Mouse (Mus musculus) adrenal gland, adult 8-10 months (tissue): ENCODE measurements around the gene Pcp4l1. TPM values are rescaled to one million over a fixed set of nuclear protein-coding genes. Genes with fewer than 3 reads are reported as not detected.

Experiments used
- DNase-seq: peaks from one replicate; pipeline ENCODE4 v3.0.0; 2022
- total RNA-seq, 4 experiments: library from RNA; stranded (reverse); gene quantifications; 2 replicates each; pipeline ENCODE4 v1.2.4; 2022

Pcp4l1 gene
- total RNA-seq, 4 experiments from 2014 or later = 55.7 to 66.0 (median 59.2) TPM

- no peak for DNase-seq
These were observed 25.5 kb upstream of the Pcp4l1 start for GRCm38 (mm10) chr1:171221281-171222193.

GRCm38 (mm10) chr1:171220871-171221270 lies 24.8 kb upstream of the Pcp4l1 start:
- peak; percentile 78 for DNase-seq

DNA sequence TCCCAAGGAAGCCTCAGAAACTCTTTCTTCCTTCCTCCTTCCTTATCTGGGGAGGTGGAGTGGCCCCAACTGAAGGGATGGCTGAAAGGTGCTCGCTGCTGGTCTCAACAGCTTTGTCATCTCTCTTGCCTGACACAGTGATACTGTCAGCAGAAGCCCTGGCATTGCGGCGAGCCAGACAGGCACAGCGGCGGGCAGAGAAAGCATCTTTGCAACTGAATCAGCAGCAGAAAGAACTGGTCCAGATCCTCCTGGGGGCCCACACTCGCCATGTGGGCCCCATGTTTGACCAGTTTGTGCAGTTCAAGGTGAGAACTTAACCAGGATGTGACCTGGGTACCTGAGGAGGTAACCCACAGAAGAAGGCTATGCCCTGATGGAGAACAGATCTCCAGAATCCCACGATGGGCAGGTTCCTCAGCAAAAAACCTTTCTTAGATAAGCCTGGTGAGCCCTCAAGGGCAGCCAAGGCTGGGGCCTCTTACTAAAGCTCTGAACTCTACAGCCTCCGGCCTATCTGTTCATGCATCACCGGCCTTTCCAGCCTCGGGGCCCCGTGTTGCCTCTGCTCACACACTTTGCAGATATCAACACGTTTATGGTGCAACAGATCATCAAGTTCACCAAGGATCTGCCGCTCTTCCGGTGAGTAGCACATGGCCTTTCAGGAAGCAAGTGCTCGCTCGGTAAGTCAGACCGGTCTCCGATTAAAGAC lies 20.3 kb upstream of the Pcp4l1 start:
- DNase-seq = no peak

GRCm38 (mm10) chr1:171213801-171214496 lies 17.9 kb upstream of the Pcp4l1 start, which contains the start of gene Nr1i3:
Gene Nr1i3, plus strand, starts transcription at chr1:171213970.
- no peak for DNase-seq

DNA sequence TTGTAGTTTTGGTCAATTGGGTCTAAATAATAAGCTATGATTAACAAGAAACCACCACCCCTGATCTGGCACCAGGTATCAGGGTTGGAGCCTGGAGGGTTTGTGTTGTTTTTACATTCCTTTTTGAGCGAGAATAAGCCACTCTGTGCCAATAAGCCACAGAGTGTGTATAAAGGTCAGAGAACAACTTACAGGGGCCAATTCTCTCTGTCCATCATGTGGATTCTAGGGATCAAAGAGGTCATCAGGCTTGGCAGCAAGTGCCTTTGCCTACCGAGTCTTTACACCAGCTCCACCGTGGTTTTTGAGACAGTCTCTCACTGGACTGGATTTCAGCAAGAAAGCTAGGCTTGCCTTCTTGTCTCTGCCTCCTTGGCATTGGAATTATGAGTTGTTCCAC lies 16.8 kb upstream of the Pcp4l1 start:
- DNase-seq = no peak

DNA sequence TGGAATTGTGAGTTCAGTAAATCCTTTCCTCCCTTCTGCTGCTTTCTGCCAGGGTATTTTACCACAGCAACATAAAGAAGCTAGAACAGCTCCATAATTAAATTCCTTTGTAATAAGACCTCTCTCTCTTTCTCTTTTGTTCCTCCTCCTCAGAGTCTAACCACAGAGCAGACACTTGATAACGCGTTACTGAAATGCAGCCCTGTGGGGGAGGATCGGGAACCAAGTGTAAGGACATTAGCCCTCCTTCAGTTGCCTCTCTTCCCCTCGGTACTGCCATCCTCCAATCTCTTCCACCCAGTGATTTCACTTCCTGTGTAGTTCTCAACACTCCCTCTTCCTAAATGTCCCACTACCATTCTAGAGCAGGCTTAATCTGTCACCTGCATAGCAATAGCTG lies 13.3 kb upstream of the Pcp4l1 start:
- DNase-seq = no peak

- no peak for DNase-seq
These were observed 9.8 kb upstream of the Pcp4l1 start for GRCm38 (mm10) chr1:171205704-171206493.

DNA sequence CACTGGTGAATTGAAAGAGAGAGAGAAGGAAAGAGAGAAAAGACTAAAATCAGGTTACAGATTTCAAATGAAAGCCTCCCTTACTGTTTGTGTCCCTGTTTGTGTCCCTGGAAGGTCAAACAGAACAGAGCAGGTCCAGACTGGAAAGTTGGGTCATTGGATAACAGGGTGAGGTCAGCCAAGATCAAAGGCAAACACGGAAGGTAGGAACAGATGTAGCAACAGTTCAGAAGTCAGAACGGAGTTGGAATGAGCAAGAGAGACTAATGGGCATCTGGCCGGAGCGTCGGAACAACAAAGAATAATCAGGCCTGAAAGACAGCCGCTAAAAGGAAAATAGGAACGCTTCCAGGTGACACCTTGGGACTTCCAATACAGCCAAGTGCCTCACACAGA lies 8.2 kb upstream of the Pcp4l1 start:
- no peak for DNase-seq

DNA sequence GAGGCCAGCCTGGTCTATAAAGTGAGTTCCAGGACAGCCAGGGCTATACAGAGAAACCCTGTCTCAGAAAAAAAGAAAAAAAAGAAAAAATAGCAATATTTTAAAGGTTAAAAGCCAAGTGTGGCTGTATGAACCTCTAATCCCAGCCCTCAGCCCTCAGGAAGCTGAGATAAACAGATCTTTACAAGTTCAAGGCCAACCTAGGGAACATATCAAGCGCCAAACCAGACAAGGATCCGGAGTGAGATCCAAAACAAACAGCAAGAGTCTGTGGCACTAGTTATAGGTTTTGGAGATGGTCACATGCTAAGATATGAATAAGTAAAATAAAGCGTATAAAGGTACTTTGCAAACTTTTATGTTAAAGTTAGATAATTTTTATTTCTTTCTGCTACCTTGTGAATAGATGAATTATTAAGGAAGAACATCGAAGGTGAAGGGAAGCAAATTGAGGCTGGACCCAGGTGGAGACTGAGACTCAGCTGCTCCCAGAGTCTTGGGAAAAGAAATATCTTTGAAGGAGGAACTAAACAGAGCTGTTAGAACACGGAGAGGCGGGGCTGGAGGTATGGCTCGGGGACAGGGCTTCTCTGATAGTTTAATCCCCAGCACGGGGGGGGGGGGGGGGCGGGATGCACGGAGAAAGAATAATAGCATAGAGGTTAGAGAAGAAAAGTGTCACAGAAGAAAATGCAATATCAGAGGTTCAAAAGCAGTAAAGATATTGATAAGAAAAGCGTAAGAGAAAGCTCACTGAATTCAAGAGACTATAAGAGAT lies 7.6 kb upstream of the Pcp4l1 start:
- no peak for DNase-seq

DNA sequence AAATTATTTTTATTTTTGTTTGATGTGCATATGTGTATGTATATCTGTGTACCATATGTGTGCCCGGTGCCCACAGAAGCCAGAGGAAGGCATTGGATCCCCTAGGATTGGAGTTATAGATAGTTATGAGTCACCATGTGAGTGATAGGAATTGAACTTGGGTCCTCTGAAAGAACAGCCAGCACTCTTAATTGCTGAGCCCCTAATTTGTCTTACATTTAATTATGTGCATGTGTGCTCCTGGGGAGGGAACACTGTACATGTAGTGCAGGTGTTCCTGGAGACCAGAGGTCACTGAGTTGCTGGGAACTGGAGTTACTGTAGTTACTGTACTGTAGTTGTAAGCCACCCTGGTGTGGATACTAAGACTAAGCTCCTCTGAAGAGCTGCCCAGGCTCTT lies 4.7 kb upstream of the Pcp4l1 start:
- DNase-seq = no peak

DNA sequence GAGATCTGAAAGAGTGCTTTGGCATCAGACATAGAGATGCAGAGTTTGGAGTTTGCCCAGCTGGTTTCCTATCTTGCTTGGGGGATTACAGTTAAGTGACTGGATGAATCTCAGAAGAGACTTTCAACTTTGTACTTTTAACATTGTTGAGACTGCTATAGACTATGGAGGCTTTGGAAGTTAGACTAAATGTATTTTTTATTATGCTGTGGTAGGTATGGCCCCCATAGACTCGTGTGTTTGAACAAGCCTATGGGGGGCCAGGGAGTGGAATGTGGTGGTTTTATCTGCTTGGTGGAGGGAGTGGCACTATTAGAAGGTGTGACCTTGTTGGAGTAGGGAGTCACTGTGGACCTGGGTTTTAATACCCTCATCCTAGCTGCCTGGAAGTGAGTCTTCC lies 3.5 kb upstream of the Pcp4l1 start:
- no peak for DNase-seq

GRCm38 (mm10) chr1:171195046-171195822 lies 834 bp downstream of the Pcp4l1 start:
- DNase-seq = no peak

DNA sequence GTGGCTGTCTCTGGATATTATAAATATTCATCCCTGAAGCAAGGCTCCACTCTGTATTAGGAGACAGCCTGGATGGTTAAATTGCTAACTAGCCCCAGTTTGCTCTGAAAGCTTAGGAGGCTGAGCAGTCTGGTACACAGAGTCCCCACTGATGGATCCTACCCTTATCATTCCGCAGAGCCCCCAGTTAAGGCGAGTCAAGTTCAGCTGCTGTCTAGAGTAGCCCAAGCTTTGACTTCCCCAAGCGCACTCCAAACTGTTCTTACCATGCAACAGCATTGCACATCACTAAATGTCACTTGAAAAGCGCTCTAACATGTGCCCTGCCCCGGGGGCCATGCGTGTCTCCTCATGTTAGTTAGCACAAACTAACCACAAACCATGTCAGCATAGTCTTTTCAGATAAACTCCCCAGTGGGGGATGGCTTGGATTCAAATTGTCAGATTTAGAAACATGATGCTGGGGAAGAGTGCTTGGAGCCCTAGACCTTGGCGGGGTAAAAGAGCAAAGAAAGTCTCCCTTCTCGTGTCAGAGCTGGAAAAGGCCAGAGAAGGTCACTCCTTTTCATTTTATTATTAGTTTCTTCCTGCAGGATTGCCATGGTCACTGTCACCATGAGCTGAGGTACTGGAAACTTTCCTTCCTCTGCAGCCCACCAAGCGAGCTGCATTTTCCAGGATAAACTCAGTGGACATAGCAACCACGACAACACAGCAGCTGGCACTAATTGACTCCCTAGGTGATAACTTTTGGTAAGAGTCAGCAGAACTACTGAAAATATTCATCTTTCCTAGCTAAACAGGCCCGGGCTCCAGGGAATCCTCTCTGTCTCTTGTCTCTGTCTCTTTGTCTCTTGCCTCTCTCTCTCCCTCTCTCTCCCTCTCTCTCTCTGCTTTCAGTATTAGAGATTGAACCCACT lies 1.9 kb downstream of the Pcp4l1 start:
- no peak for DNase-seq

DNA sequence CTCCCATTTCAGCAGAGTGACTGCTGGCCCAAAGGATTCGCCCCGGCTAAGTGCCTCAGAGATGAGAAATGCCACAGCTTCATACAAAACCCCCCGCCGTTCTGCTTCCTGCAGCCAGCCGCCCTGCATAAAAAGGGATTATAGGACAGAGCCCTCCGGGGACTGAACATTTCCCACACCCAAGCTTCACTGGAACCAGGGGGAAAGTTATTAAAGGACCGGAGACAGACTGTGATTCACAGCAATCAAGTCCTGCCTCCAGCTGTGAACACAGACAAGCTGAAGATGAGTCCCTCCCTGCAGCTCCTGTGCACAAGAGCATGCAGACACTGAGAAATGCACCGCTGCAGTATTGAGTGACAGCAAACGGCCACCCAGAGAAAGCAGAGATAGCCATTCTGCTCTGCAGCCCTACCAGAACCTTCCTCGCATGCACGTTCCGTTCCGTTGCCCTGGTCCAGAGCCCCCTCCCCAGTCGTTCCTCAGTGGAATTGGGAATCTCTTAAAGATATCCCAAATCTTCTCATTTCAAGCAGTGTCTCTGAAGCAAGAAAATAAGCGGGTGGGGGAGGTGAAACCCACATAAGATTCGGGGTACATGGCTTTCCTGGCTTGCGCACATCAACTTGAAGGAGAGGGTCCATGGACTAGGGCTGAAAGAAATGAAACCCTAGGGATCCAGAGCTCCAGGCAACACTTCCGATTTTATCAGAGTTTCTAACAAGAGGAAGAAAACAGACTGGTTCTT lies 2.8 kb downstream of the Pcp4l1 start:
- no peak for DNase-seq

DNA sequence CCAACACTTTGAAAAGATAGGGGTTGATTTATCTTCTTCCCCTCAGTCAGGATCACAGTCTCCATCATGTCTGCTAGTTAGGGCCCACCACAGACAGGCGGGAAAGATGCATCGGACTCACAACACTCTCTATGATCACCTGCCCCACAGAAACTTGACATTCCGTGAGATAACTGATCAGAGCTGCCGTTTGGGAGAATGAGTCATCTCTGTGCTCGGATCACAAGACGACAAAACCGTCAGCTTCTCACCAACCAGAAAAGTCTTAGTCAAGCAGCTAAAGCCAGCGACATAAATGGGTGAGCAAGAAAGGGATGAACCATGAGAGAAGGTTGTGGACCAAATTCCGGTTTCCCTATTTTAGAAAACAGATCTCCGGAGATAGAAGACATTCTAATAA lies 3.8 kb downstream of the Pcp4l1 start:
- no peak for DNase-seq

GRCm38 (mm10) chr1:171190832-171191231 lies 5.2 kb downstream of the Pcp4l1 start:
- DNase-seq = no peak

DNA sequence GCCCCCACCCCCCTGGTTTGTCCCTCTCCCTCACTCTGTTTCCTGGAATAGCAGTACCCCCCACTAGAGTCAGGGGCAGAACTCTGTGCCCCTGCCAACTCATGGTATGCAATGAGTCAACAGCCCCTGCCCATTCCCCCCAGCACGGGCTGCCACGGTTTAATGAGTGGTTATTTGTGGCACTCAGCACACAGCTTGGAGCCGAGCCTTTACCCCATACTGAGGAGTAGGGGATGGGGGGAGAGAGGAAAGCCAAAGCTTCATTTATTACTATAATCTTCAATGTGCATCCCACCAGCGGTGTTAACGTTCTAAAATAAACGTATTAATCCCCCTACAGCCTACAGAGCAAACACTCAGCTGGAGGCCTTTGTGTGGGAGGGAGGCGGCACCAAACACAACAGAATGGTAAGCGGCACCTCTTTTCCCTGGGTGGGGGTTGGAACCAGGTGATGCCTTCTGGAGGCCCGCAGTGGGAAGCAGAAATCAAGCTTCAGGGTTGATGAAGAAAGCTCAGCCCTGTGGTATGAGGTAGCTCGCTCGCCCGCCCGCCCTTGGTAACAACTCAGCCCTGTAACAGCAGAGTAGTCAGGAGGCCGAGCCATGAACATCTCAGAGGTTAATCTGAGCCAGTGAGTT lies 6.5 kb downstream of the Pcp4l1 start:
- DNase-seq = no peak

DNA sequence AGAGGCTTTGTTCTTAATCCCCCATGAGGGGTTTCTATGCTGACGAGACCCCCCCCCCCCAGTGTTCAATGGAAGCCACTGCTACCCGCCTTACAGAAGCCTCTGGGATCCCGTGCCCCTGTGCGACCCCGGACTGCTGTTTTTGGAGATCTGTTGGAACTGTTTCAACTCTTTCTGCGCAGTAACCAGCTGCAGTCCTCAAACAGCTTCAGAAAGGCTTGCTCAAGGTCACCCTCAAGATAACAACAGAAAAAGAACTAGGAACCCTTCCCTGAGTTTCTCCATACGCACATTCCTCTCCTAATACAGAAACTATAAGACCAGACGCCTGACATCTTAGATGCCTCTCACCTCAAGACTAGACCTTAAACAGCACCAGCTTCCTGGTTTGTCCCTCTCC lies 7.0 kb downstream of the Pcp4l1 start:
- no peak for DNase-seq
